Mouse (Mus musculus) urinary bladder, adult 18-20 months (tissue): ENCODE measurements at regions not wholly inside any gene's neighbourhood (a gene's known extent, or its start where the extent isn't known, plus 50 kb on each side); places are given as distances from the start of the nearest gene placed in this dataset.

Source experiments
- DNase-seq, 2 experiments: peaks; one replicate each; pipeline ENCODE4 v3.0.0; 2022; ENCODE audit warnings: low spot score in 2 of 2, mixed read lengths in 2 of 2

DNA sequence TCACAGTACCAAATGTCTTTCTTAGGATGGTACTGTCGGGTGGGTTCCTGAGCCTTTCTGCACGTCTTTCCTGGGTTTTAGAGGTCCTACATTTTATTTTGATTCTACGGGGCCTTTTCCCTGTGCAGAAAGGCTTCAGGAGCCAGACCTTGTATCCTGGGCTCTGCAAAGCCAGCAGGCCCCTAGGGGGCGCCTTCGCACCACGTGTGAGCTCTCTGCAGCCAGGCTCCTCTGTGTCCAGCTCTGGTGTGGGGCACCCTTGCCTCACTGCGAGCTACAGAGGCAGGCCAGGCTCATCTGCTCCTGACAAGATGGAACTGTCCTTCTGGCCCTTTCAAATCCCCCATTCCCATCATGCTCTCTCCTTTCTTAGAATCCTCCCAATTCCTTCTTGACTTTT lies 53.3 kb upstream of the Usp3 start:
- peak; percentile 78 to 83 for DNase-seq

DNA sequence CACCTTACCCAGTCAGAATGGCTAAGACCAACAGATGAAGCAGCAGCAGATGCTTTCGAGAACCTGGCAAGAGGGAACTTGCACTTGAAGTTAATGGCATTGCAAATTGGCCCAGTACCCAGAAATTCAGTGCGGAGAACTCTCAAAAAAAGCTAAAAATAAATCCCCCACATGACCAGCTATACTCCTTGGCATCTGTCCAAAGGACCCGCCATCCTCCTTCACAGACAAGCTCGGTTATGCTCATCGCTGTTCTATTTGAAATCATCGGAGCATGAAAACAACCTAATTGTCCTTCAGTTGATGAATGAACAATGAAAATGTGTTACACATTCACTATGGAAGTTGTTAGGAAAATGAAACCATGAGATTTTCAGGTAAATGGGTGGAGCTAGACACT lies 58.4 kb upstream of the Usp3 start:
- DNase-seq: no peak

DNA sequence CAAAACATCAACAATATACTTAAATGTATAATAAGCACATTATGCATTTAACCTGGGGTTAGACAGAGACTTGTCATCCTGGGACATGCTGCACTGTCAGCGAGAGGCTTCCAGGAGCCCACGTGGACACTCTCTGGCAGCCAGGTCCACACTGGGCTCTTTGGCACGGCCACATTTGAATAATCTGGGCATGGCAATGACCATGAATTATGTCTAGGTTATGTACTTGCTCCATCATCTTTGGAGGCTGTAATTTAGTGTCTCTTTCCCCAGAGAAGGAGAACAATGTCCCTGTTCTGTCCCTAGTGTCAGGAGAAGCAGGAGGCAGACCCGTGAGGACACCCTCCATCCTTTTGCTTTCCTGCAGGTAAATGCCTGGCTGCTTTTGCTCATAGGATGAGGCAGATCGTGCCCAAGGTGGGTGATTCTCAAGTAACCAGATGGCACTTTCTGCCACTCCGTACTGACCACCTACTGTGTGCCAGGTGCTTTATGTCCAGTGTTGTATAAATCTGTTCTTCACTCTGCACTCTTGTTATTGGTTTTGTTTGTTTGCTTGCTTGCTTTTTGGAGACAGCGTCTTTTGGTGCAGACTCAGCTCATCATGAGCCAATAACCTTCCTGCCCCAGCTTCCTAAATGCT lies 56.2 kb upstream of the Car12 start:
- no peak for DNase-seq

DNA sequence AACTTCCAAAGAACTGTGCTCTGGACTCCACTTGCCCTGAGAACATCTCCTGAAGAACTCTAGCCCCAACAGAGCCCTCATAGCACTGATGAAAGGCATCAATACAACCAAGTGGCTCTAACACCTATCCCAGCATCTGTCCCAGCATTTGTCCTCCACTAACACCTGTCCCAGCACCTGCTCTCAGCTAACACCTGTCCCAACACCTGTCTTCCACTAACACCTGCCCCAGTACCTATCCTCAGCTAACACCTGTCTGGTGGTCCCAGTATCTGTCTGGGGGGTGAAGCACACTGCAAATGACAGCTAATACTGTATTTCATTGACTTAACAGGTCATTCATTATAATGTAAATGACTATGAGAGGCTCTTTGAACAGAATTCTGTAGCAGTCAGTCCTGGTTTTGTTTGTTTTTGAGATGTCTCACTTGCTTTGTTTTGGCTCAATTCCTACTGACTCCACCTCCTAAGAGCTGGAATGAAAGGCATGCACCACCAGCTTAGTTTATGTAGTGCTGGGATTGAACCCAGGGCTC lies 54.7 kb upstream of the Car12 start:
- DNase-seq: no peak

DNA sequence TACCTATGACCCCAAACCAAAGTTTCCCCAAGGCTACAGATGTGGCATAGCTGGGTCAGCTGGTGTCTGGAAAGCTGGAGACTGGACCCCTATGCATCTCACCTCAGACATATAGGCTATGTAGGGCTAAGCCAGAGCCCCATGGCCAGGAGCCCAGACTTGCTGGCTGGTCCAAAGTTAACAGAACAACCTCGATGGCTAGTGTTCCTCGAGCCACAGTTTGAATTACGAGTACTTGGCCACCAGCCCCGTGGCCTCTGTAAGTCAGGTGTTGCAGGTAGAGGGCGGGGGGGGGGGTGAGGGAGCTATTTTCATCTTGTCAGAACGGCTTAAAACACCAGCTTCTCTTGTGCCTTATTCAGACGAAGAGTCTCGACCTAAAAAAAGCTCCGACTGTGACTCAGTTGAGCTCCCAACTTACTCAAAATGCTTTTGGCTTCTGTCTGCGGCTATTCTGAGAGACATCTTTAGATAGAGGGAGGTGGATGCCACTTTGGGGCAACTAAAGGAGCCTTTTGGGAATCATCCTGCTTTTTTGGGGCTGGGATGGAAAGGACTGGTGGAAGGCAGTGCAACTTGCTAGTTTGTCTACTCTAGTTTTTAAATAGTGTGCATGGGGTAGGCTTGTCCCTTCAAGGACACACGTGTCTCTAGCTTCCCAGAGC lies 53.6 kb upstream of the Car12 start:
- DNase-seq: no peak

DNA sequence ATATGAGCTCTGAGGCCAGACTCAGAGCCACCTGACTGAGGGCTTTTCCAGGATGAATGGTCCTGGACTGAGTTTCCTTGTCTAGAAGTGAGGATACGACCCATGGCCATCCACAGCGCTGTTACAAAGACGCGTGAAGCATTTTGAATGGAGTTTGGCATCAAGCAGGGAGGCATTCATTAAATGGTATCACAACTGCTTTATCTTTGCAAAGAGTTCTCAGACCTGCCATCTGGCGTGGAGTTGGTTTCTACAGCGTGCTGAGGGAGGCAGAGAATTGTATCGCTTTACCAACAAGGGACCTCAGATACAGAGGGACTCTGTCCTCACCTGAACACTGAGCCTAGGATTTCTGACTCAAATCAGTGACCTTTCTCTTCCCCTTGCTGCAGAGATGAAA lies 51.9 kb upstream of the Car12 start:
- no peak for DNase-seq

DNA sequence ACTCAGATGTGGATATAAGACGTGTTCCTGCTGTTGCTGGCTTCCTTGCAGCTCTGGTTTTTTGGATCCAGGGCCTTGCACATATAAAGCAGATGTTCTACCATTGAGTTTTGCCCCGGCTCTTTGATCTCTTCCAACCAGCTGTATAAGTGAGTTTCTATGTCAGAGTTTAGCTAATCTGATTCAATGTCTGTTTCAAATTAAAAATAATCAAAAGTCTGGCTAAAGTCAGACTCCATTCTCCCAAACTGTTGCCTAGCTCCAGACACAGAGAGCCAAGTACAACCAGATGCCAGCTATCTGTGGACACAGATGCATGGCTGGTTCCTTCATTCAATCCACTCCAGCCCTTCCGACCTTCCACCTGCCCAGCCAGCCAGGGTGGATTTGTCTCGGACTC lies 51.0 kb upstream of the Car12 start:
- DNase-seq: no peak
